Mouse (Mus musculus) urinary bladder, postnatal 25 days (tissue): ENCODE data around the gene 1110008P14Rik.
A peak's percentile ranks its signal among the peaks of the same experiment; 100 is the strongest.

ENCODE experiments used
- DNase-seq: peaks from one replicate; pipeline ENCODE4 v3.0.0; 2022; ENCODE audit warnings: low spot score

The 1110008P14Rik gene

DNA sequence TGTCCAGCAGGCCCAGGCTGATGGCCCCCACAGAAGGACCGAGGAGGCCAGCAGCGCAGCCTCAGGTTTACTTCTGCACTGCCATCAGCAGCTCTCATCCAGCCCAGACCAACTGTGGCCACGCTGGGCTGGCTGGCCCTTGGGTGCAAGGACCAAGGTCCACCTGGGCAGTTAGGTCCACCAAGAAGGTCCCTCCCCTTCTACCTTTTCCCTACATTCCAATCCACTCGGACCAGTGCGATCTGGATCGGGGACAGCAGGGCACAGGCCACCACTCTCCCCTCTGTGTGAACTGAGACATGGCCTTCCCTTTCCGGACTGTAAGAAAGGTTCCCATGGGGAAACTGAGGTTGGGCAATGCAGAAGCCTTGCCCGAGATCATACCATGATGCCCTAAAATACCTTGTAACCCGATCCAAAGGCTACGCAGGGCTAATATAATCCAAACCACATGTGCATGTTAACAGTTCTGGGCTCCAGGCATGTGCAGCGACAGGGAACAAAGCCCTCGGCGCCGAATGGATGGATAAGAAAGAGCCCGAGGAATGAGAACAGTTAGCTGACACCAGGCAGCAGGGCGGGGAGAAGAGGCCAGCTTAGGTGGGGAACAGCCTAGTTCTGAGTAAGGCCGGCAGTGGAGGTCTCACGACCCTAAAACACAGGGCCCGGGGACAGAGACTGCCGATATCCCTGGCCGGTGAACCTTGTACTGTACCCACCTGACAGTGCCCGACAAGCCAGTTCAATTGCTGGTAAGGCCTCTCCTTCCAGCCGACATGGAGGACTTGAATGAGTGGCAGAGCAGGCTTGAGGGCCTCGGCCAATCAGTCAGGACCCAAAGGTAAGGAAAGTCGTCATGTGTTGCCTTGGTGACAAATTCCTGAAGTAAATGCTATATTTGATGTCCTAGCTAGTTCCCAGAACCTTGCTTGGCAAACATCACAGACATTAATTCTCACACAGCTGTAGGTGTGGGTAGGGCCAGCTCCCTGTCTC lies 27.0 kb upstream of the 1110008P14Rik start:
- no peak for DNase-seq

GRCm38 (mm10) chr2:32407144-32407824 lies 25.5 kb upstream of the 1110008P14Rik start:
- no peak for DNase-seq

GRCm38 (mm10) chr2:32404663-32405062 lies 22.9 kb upstream of the 1110008P14Rik start:
- DNase-seq, result peak; percentile 97

- no peak for DNase-seq
Measured at GRCm38 (mm10) chr2:32396695-32397094, 15.0 kb upstream of the 1110008P14Rik start.

- DNase-seq, result peak; percentile 82
Measured at GRCm38 (mm10) chr2:32395946-32396621, 14.3 kb upstream of the 1110008P14Rik start.

DNA sequence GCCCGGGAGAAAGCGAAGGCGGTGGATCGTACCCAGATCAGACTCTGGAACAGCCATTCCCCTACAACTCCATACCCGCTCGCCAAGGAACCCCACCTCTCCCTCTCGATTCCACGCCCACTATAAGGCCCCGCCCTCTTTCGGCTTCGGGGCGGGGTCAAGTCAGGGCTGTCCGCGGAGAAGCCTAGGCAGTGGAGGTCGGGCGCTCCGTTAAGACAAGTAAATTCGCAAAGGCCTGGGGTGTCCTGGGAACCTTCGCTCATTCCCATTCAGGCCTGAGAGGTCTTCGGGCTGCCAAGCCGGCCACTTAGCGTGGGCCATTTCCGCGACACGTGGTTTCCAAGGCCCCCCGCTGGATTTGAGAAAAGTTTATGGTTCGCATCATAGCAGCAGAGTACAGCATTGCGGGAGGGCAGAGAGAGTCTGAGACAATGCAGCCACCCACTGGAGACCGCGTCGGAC lies 13.8 kb upstream of the 1110008P14Rik start, which contains the start of gene Ptges2:
Ptges2 (plus strand) TSS at position 413 of the 462 bp plus-strand sequence.
- DNase-seq, result peak; percentile 89

- no peak for DNase-seq
Measured at GRCm38 (mm10) chr2:32394973-32395372, 13.2 kb upstream of the 1110008P14Rik start.

GRCm38 (mm10) chr2:32392063-32392462 lies 10.3 kb upstream of the 1110008P14Rik start:
- DNase-seq, result peak; percentile 28

- DNase-seq, result no peak
Measured at GRCm38 (mm10) chr2:32390871-32391270, 9.1 kb upstream of the 1110008P14Rik start.

DNA sequence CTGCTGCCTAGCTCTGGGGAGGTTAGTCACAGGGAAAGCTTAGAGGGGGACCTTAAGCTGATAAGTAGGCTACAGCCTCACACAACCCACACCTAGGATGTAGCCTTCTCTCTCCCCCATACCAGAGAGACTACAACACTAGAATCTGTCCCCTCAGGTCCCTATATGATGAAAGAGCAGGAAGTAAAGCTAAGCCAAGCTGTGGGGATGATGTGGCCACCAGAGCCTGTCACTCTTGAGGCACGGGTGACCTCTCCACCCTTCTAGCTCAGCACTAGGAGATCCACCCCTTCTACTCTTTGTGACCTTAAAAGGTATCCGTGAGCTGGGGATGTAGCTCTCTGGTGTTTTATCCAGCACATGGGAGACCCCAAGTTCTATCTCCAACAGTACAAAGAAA lies 7.4 kb upstream of the 1110008P14Rik start:
- DNase-seq, result no peak

DNA sequence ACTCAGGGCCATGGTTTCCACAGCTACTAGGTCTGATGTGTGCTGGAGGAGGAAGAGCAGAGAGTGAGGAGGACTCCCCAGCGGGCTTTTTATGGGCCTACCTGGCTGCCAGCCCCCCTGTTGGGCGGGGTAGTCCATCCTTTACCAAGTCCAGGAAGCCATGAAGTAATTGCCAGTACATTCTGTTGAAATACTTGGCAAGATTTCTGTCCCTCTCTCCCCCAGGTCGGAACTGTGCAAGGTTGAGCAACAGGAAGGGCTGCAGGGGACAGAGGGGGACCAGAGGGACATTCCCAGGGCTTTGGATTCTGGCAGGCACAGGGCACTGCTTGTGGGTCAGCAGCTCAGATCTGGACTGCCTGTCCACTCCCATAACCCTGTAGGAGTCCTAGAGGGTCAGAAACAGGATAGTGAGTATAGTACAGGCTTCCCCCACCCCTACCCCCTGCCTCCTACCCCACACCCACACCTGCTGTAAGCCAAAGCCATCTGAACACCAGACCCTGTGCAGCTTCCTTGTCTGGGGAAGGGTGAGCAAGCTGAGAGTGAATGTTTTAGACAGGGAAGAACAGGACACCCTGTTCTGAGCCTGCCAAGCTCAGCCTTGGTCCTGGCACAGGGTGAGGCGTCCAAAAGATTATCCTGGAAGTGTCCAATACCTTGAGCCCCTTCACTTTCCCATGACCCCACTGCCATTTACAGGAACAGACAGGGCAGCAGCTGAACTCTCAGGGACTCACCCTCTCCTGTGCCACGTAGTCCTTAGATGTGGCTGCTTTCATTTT lies 6.2 kb upstream of the 1110008P14Rik start, which contains the start of gene Lcn2:
Lcn2 (minus strand) TSS at position 547 of the 785 bp plus-strand sequence.
- DNase-seq, result no peak

DNA sequence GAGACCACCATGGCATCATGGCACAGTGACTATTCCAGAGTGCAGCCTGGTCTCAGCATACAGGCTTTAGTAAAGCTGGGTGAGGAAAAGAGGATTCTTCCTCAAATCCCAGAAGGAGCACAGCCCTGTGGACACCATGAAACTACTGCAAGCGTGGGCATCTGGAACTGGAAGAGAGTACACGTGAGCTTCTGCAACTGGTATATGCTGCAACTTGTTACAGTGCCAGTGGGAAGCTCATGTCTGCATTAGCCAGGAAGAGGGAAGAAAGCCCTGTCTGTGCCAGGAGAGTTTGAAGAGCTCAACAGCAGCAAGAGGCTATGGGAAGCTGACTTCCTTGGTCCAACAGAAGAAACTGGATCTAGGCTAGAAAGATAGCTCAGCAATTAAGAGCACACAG lies 951 bp upstream of the 1110008P14Rik start:
- DNase-seq, result no peak

DNA sequence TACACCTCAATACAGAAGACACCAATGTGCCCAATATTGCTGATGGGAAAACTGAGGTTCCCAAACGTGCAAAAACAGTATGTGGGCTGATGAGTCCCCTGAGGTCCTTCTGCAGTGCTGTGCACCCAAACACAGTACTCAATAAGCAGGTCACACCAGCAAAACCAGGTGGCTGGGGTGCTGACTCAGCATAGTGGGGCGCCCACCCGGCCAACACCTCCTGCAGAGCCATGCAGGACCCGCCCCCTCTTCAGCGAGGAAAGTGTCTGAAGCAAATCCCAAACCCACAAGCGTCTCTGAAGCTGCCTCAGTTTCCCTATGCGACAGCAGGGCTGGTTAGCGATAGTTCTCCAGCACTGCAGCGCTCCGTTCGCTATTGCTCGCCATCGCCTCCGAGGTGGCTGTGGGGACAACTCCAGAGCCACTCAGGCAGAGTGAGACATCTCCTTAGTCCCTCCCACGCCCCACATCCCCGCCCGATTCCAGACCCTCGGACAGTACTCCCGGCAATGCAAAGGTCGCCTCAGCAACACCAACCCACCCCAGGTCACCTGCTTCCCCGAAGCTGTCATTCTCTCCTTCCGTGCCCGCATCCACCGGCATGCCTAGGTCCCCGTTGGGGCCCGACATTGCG lies 480 bp downstream of the 1110008P14Rik start:
- DNase-seq, result no peak

DNA sequence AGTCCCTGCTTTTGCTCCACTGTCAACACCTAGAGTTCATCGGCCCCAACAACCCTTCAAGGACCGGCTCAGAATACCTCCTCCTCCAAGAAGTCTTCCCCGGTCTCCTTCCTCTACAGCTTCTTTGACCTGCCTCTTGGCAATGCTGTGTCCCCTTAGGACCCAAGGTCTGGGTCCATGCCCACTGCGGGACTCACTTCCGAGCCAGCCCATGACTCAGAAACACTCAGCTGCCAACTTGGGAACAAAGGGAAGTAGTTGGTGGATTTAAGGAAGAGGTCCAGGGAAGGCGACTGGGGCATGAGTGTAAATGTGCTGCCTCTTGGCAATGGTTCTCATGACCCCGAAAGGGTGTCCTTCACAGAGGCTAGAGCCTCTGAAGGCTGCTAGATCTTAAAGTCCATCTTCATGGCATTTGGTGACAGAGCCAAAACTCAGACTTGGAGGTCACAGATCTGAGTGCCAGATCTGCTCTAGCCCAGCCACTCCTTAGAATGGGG lies 1.7 kb downstream of the 1110008P14Rik start:
- no peak for DNase-seq

- DNase-seq, result no peak
Measured at GRCm38 (mm10) chr2:32376963-32377362, 4.8 kb downstream of the 1110008P14Rik start.

- no peak for DNase-seq
Measured at GRCm38 (mm10) chr2:32375317-32375940, 6.3 kb downstream of the 1110008P14Rik start.

GRCm38 (mm10) chr2:32374191-32374590 lies 7.5 kb downstream of the 1110008P14Rik start:
- DNase-seq, result no peak

- DNase-seq, result no peak
Measured at GRCm38 (mm10) chr2:32367315-32367714, 14.4 kb downstream of the 1110008P14Rik start.

GRCm38 (mm10) chr2:32364121-32364520 lies 17.6 kb downstream of the 1110008P14Rik start:
- DNase-seq, result no peak
